Mouse (Mus musculus) lung, adult 2 months (tissue): ENCODE data around the gene Higd1a. TPM values are rescaled to one million over a fixed set of nuclear protein-coding genes. Genes with fewer than 3 reads are reported as not detected.

ENCODE experiments used
- DNase-seq: peaks from one replicate; pipeline ENCODE4 v3.0.0; 2022
- H3K4me1 ChIP-seq: fragments of 200-500 bp; 2 replicates; pipeline ENCODE4 v1.6.1; 2011; ENCODE audit warnings: low read length; ENCODE audit not compliant: control insufficient read depth, insufficient read depth
- H3K4me3 ChIP-seq: fragments of 200-500 bp; replicated peaks from 2 replicates; pipeline ENCODE3; 2011; ENCODE audit warnings: low read depth, mild to moderate bottlenecking, control low read depth, low read length; ENCODE audit errors: extremely low read depth
- CTCF ChIP-seq: fragments of 200-500 bp; IDR thresholded peaks from 2 replicates; pipeline ENCODE4 v1.5.1; 2011; ENCODE audit warnings: mild to moderate bottlenecking, low read length, control low read depth; ENCODE audit not compliant: insufficient read depth
- POLR2A ChIP-seq: fragments of 200-500 bp; IDR thresholded peaks from 2 replicates; pipeline ENCODE4 v1.6.1; 2011; ENCODE audit warnings: low read depth, mild to moderate bottlenecking, control low read depth, low read length, borderline replicate concordance; ENCODE audit errors: extremely low read depth
- WGBS: fragments of 180-500 bp; shearing (Covaris S2); methylation state at CpG from one replicate; pipeline ENCODE4 v1.1.7; 2018; 5-methylcytosine and 5-hydroxymethylcytosine counted together
- polyA plus RNA-seq: library from polyadenylated mRNA; depleted of rRNA; stranded (reverse); fragments of >200 nt; gene quantifications from 2 replicates; pipeline ENCODE4 v1.2.3, GENCODE M21; 2012

Higd1a gene
- polyA plus RNA-seq, 1 experiment = 24.4 TPM

DNA sequence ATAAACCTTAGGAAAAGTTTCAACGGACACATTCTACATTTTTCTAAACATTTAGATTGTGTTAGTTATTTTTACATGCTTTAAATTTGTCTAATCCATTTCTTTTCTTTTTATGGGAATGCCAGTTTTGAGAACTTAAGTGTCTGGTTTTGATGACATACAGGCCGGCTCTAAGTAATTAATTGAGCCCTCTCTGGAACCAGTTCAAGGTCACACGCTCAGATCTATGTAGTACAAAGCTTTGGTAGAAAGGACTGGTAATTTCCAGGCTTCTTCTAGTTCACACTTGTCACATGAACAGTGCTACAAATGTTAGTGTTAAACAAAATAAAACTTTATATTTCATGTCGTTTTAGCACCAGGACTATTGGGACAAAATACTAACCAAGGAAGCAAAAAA is 6.7 kb upstream of the Higd1a start:
- 54% methylated on average over 4 of the region's 4 CpGs for WGBS
- DNase-seq = no peak
- Histone ChIP-seq H3K4me1 (peaks cover 3% of the 10 kb centered on the region; the same call in 1 of the 2 replicates), H3K4me3 (no peak overlapping the region)
- TF ChIP-seq POLR2A (no peak), CTCF (no peak)

DNA sequence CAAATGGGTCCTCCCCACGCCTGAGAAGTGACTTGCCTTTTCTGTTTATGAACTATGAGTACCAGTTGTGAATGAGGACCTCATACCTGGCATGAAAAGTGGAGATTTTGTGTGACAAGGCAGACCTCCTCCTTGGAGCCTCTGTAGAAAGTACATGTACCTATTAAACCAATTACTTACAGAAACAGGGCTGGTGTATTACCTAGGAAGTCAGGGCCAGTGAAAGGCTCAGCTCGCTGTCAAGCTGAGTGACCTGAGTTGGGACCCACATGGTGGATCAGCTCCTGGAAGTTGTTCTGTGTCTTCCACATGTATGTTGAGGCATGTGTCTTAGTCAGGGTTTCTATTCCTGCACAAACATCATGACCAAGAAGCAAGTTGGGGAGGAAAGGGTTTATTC is 2.8 kb upstream of the Higd1a start:
- TF ChIP-seq POLR2A (no peak), CTCF (no peak)
- no peak overlapping the region for H3K4me3 ChIP-seq
- DNase-seq = no peak
- H3K4me1 ChIP-seq = no peaks in the 10 kb centered on the region
- 84% methylated on average over 2 of the region's 2 CpGs for WGBS

DNA sequence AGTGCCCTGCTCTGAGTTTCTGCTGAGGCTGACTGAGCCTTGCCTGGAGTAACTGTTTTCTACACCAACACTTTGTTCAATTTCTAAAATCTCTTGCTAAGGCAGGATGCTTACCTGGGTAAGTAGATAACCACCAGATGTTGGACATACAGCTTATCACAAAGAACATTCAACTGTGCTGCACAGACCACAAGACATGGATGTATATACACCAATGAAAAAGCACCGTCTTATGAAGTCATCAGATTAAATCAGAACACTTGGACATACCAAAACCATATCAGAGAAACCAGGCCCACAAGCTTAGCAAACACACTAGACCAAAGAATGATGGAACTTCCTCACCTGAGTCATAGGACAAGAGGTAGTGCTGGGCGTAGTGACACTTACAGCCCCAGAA is 1.2 kb upstream of the Higd1a start:
- DNase-seq = no peak
- no peak overlapping the region for H3K4me3 ChIP-seq
- peaks cover 2% of the 10 kb centered on the region; the same call in 1 of the 2 replicates for H3K4me1 ChIP-seq
- no peak for TF ChIP-seq CTCF
- no peak for TF ChIP-seq POLR2A
- 91% methylated on average over 2 of the region's 2 CpGs for WGBS

DNA sequence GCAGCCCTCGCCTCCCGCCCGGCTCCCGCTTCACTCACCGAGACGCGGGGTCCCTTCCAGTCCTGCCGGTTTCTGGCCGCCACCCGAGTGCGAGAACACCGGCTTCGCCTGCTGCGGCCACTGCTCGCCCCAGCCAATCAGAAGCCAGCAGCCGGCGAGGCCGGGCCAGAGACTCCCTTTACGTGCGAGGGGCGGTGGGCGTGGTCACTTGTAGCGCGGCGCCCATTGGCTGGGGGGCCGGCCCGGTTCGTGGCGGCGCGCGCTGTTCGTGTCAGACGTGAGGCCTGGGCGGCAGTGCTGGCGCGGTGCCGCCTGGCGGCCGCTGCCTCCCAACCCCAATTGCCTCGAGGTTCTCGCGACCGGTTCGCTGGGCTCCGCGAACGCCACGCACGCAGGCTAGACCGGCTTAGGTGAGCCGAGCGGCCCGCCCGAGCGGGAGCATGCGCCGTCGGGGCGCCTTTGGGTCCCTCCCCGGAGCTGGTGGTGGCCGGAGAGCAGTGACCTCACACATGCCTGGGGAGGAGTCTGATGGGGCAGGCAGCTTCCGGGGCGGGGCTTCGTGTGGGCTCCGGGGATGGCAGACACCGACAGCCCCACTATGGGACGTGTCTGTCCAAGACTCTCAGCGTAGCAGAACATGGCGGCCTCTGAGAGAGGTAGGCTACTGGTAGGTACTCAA is 549 bp downstream of the Higd1a start:
- TF ChIP-seq CTCF (no peak), POLR2A (peak; percentile 90)
- WGBS = 2% methylated on average over 70 of the region's 70 CpGs
- peaks cover 2% of the 10 kb centered on the region; the same call in 1 of the 2 replicates for H3K4me1 ChIP-seq
- peak; percentile 98 for DNase-seq
- H3K4me3 ChIP-seq = peak overlapping the region; percentile 93

GRCm38 (mm10) chr9:121856649-121857416 is 1.3 kb downstream of the Higd1a start:
- DNase-seq = no peak
- WGBS = under 1% methylated on average over 39 of the region's 39 CpGs
- peak; percentile 42; the same call in 1 of the 2 replicates for TF ChIP-seq POLR2A
- TF ChIP-seq CTCF = no peak
- peak overlapping the region; percentile 93 for H3K4me3 ChIP-seq
- peaks cover 2% of the 10 kb centered on the region; the same call in 1 of the 2 replicates for H3K4me1 ChIP-seq

GRCm38 (mm10) chr9:121854246-121854645 is 3.9 kb downstream of the Higd1a start:
- Histone ChIP-seq H3K4me1 (peaks cover 2% of the 10 kb centered on the region; the same call in 1 of the 2 replicates), H3K4me3 (no peak overlapping the region)
- TF ChIP-seq CTCF (no peak), POLR2A (no peak)
- no peak for DNase-seq
- WGBS = 66% methylated on average over 3 of the region's 3 CpGs

DNA sequence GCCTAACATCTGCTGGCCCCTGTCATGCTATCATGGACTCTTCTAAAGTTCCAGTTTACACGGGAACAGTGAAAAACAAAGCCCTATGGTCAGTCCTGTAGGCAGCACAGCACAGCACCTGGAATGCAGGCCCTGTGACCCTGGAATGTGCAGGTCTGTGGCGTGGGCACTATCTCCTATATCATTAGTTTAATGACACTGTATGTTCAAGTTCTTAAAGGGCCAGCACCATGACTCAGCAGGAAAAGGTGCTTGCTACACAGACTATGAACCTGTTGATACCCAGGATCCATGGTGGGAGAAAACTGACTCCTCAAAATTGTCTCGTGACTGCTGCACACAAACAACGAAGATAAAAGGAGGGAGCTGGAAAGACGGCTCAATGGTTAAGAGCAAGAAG is 10.3 kb downstream of the Higd1a start:
- no peak for TF ChIP-seq POLR2A
- TF ChIP-seq CTCF = no peak
- 71% methylated on average over 5 of the region's 5 CpGs for WGBS
- DNase-seq = no peak
- Histone ChIP-seq H3K4me1 (peaks cover 8% of the 10 kb centered on the region; the same call in 1 of the 2 replicates), H3K4me3 (no peak overlapping the region)

DNA sequence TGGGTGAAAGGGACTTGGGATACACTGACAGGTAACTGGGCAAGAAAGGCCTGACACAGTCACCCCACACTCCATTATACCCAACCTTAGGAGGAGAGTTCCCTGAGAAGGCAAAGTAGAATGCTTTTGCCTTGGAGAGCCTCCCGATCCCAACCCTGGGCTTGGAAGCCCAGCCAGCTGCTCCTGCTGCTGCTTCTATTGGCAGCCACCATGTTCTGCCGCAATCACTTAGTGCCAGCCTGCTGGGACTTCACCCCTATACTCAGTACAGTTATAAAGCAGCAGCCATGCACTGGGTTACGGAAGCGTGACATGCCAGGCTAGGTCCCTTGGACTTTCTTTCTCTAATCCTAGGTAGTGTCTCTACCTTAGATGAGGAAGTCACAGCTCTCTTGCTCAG is 11.0 kb downstream of the Higd1a start:
- WGBS = 86% methylated on average over 4 of the region's 4 CpGs
- Histone ChIP-seq H3K4me1 (peaks cover 8% of the 10 kb centered on the region; the same call in 1 of the 2 replicates), H3K4me3 (no peak overlapping the region)
- DNase-seq = no peak
- TF ChIP-seq CTCF (no peak), POLR2A (no peak)

GRCm38 (mm10) chr9:121846526-121847118 is 11.5 kb downstream of the Higd1a start:
- peaks cover 8% of the 10 kb centered on the region; the same call in 1 of the 2 replicates for H3K4me1 ChIP-seq
- no peak for TF ChIP-seq POLR2A
- TF ChIP-seq CTCF = peak; percentile 69
- WGBS = 26% methylated on average over 10 of the region's 10 CpGs
- DNase-seq = no peak
- H3K4me3 ChIP-seq = no peak overlapping the region

GRCm38 (mm10) chr9:121842914-121843313 is 15.2 kb downstream of the Higd1a start:
- WGBS = 92% methylated on average over 2 of the region's 2 CpGs
- no peak for DNase-seq
- H3K4me3 ChIP-seq = no peak overlapping the region
- H3K4me1 ChIP-seq = peaks cover 11% of the 10 kb centered on the region; the same call in 1 of the 2 replicates
- TF ChIP-seq CTCF (no peak), POLR2A (no peak)
